Mouse (Mus musculus) urinary bladder, postnatal 10 days (tissue): ENCODE data around the gene Gm10309.
A peak's percentile ranks its signal among the peaks of the same experiment; 100 is the strongest.
"Not testable (repeated sequence)": the region's sequence is repeated elsewhere in the genome, so short reads cannot be mapped to it uniquely, and the experiment has no call there.

ENCODE experiments used
- DNase-seq: peaks from one replicate; pipeline ENCODE4 v3.0.0; 2022; ENCODE audit warnings: low spot score

The Gm10309 gene

DNA sequence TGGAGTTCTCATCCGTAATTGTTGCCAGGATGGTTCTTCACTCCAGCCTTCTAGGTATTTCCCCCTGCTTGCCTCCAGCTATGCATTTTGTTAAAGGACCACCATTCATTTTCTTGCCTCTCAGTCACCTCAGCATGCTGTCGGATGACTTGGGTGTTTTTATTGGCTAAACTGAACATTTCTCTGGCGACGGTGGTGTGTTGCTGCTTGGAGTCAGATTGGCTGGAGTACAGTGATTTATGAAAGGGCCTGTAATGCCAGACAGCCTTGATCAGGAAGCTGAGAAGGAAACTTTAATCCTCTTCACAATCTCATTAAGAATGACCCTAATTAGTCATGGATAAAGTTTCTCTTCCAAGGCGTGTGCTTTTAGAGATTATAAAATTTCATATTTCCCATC lies 4.8 kb upstream of the Gm10309 start:
- DNase-seq, result no peak

- DNase-seq, result no peak
These were observed 3.1 kb upstream of the Gm10309 start for GRCm38 (mm10) chr17:86508212-86508490.

DNA sequence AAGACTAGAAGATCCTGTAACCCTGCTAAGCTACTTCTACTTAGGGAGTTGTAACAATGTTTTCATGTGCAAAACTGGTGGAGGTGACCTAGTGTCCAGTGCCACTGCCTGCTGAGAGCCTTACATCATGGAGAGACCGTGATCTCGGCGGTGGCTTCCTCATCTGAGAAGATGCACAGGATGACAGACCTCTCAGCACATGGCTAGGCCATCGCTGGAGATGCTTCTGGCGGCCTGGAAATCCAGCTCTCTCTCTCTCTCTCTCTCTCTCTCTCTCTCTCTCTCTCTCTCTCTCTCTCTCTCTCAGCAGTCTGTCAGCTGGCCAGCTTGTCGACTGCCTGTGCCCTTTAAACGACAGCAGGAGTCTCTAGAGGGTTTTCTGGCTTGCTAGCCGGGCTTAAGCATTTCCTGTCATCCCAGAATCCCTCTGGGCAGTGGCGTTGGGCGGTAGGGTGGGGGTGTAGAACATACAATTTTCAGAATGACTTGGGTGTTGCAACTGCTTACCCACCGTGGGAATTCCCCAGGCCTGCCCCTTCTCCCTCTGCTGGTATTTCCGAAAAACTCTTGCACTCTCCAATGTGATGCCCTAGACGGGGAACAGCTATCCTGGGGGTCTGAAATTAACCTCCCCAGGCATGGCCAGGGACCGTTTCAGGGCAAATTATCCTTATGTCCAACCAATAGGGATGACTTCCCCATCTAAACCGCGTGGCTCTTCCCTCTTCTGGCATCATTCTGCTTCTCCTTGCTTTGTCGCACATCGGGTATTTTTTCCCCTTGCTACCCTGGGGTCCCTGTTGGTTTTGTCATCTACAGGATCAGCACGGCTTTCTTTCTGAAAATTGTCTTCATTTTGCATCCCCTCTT lies 2.5 kb upstream of the Gm10309 start:
- no peak for DNase-seq

DNA sequence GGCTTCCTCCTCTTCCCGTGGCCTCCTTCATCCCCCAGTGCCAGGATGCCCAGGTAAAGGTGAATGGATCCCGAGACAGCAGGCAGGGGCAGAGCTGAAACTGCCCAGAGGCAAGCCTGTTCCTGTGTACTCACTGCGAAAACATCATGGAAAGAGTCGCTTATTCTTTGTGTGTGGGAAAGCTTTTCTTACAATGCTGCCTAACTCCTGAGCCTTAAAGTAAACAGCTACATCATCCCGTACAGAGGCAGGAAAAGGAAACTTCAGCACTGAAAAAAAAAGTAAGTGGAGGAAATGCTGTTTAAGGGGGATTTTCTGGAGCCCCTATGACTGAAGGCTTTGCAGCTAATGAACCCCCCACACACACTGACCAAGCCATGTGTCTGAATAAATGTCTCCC lies 1.8 kb upstream of the Gm10309 start:
- no peak for DNase-seq

DNA sequence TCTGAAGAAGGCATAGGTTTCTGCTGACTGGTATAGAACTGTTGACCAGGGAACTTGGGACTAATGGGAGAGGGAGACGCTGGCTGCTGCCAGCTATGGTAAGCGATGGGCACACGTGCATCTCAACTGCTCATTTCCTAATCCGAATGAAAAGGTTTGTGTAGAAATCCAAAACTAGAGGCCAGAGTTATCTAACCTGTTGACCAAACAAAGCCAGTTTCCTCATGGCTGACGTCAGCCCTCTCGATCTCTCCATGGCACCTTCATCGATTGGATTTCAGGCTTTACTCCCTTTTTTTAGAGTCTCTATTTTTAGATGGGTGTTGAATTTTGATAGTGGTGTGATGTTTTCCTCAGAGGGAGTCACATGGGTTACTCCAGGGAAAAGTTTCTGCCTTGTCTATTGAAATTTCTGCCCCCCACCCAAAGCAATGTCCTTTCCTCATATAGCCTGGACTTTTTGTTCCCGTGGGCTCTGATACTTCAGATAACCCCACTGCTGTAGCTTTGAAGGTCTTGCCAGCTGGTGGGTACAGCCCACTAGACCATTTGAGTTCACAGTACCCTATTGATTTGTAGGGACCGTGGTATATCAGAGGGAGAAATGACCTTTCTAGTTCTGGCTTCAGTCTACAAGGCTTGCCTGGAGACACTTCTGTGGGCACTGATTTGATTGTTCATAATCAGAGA lies 1.7 kb downstream of the Gm10309 start:
- DNase-seq, result no peak

DNA sequence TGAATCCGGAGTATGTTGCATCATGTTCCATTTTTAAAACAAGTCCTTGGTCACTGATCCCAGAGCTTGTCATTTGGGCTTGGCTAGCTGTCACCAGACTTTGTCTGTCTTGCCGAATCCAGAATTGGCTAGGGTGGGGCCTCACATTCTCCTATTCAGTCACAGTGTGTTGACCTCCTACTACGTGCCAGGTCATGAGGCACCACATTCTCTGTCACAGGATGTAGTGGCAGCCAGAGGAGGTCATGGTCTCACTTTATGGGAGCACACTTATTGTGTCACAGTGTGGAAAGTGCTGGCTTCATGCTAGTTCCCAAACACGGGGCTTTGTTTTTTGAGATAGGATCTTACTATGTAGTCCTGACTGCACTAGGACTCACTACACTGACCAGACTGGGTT lies 3.6 kb downstream of the Gm10309 start:
- no peak for DNase-seq

- DNase-seq, result no peak
These were observed 5.5 kb downstream of the Gm10309 start for GRCm38 (mm10) chr17:86499359-86500045.

DNA sequence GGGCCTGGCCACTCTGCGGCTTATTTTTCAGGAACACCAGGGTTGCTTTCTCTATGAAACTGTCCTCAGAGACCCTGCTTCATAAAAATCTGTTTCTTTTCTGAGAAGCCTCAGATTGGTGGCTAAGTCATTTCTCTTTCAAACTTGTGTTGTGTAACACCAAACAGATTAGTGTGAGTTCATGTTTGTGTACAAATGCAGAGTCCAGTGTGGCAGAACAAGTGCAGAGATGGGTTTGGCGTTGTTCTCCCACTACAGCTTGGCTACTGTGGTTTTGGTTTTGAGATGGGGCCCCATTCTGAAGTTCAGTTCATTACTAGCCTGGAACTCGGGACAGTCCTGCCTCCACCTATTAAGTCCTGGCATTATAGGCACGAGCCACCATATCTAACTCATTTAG lies 7.7 kb downstream of the Gm10309 start:
- DNase-seq, result no peak

GRCm38 (mm10) chr17:86496123-86496771 lies 8.8 kb downstream of the Gm10309 start:
- no peak for DNase-seq

DNA sequence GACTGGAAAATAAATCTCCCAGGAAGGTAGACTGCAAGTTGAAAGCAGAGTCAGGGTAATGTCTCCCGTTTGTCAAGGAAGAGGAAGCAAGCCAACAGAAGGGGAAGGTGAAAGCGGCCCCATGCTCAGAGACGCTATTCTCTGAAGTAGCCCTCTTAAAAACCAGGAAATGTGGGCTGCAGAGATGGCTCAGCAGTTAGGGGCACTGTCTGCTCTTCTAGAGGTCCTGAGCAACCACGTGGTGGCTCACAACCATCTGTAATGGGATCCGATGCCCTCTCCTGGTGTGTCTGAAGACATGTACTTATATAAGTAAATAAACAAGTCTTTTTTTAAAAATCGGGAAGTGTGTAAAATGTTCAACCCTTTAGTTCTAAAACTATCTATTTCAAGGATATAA lies 10.1 kb downstream of the Gm10309 start:
- DNase-seq, result no peak

DNA sequence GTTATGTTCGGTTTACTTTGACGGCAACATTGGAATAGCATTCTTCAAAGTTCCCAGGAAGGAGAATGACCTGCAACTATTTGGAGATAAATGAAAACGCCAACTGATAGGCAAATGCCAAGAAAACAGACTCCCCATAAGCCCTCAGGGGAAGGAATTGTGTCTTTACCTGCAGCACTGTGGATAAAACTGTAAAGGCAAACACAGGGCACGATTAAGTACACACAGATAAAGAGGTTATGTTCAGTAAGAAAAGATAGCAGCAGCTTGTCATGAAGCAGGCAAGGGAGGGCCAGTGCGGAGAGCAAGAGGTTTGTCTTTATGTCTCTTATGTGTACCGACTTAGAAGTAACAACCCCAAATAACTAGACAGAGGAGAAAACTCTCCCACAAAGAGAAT lies 10.5 kb downstream of the Gm10309 start:
- no peak for DNase-seq

- no peak for DNase-seq
These were observed 11.1 kb downstream of the Gm10309 start for GRCm38 (mm10) chr17:86493891-86494420.

- no peak for DNase-seq
These were observed 12.7 kb downstream of the Gm10309 start for GRCm38 (mm10) chr17:86492376-86492775.

DNA sequence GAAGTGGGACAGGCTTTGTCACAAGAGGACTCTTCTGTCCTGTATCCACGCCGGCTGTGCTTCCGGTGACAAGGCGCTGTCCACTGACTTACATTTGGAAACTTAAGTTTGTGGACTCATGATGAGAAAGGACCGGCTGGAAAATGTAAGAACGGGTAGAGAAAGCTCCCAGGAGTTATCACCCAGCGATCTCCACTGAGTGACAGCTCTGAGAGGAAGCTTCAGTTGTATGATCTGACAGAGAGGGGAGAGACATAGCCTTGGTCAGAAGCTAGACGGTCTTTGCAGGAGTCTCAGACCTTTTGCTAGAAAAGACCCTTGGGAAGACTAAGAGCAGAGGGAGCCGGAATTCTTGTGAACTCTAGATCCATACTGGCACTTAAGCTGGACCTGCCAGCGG lies 15.2 kb downstream of the Gm10309 start:
- no peak for DNase-seq

GRCm38 (mm10) chr17:86487450-86487849 lies 17.6 kb downstream of the Gm10309 start:
- DNase-seq, result no peak

GRCm38 (mm10) chr17:86486657-86487056 lies 18.4 kb downstream of the Gm10309 start:
- DNase-seq, result no peak

DNA sequence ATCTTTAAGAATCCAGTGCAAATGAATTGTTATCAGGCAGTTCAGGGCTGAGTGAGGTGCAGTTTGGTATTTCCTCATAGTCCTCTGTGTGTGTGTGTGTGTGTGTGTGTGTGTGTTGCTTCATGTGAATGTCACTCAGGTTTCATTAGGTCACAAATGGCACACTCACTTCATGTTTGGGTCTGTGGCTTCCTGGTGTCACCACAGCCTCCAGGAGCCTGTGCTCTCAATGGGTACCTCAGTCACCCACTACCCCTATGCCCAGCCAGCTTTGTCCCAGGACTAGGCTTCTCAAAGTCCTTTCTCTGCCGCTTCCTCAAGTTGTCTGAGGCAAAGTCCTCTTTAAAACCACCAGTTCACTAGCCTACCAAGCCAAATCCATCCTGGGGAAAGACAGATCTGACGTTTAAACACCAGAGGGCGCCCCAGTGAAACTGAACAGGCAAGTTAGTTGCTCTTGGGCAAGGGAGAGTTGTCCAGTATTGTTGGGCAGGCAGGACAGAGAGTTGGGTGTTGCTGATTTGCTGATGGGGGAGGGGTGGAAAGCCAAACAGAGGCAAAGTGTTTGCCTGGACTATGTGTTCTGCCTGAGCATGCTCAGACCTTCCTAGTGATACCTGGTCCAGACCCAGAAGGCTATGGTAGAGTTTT lies 20.8 kb downstream of the Gm10309 start:
- peak; percentile 28 for DNase-seq

DNA sequence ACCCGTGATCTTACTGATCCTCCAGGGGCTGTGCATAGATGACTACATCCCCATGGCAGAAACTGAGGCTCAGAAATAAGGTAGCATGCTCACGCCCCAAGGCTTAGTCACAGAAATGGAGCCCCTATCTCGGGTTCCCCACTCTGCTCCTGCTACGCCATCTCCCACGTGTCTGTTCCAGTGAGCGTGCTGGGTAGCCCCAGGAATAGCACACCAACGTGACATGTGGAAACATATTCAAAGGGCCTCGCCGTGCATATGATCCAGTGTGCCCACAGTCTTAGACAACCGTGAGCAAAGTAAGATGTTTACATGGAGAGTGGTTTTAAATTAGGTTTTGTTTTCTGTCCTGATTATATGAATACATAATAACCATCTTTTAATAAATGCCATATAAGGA lies 22.4 kb downstream of the Gm10309 start:
- no peak for DNase-seq

GRCm38 (mm10) chr17:86479406-86479805 lies 25.6 kb downstream of the Gm10309 start:
- no peak for DNase-seq

DNA sequence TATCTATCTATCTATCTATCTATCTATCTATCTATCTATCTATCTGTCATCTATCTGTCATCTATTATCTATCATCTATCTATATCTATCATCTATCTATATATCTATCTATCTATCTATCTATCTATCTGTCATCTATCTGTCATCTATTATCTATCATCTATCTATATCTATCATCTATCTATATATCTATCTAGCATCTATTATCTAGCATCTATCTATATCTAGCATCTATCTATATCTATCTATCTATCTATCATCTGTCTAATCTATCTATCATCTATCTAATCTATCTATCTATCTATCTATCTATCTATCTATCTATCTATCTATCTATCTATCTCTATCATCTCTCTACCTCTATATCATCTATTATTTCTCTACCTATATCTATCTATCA lies 27.6 kb downstream of the Gm10309 start:
- DNase-seq, result not testable (repeated sequence)

DNA sequence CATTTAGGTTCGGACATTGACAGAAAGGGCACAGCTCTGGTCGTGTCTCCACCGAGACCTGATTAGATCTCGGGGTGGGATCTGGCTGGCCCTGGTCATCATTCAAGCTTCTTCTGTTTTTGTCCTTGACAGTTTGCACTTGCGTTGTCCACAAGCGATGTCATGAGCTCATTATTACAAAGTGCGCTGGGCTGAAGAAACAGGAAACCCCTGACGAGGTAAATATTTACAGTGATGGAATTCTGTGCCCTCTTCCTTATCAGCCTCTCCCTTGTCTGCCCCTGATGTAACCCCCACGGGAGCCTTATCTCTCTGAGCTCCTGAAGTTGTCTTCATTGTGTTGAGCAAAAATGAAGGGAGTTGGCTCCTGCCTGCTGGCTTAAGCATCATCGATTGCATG lies 28.4 kb downstream of the Gm10309 start:
- DNase-seq, result no peak

DNA sequence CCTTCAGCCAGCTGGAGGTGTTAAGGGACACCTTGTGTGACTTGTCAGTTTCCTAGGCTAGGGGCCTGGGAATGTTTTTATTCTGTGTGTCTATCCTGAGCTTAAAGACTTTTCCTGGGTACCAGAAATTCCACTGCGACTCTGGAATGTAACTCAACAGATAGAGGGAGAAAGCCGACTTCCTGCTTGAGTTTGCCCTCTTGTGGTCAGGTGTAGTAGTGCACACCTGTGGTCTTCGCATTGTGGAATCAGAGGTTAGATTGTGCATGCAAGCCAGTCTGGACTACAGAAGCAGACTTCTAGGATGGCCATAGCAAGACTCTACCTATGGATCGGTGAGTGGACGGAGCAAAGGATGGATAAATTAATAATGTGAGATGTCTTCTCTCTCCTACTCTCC lies 33.3 kb downstream of the Gm10309 start:
- DNase-seq, result no peak
